Mouse (Mus musculus): Measurements from ENCODE around the gene Ano4. TPM values are rescaled to one million over a fixed set of nuclear protein-coding genes. Genes with fewer than 3 reads are reported as not detected.

The Ano4 gene
- total and polyA plus RNA-seq, 2 experiments from 2014 or later: 4.4 to 13.6 TPM

DNA sequence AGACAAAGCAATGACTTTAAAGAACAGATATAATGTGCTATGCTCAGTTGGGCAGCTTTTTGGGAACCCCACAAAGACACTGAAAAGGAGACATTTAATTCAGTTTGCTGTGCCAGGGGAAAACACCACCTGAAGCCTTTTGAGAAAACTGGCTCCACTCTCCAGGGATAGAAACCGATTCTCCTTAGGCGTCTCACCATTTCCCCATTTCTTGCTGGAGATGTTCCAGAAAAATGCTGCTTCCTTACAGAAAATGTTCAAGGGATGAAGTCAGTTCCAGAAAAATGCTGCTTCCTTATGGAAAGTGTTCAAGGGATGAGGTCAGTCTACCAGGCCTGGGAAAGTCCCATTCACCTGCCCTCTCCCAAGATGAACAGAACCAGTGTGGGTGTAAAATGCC lies 233.1 kb downstream of the Ano4 start:
- Histone ChIP-seq H3K9me3 (ENCODE audit: low read length) (no peaks in the 10 kb centered on the region), H3K4me3 (ENCODE audit: low read depth, low read length) (no peak overlapping the region), H3K27me3 (ENCODE audit: insufficient read depth, low read length) (no peaks in the 10 kb centered on the region), H3K9ac (no peak overlapping the region), H3K4me1 (ENCODE audit: insufficient read depth) (no peaks in the 10 kb centered on the region), H3K4me2 (ENCODE audit: low read depth) (no peak overlapping the region), H3K36me3 (ENCODE audit: insufficient read depth) (no peaks in the 10 kb centered on the region), H3K27ac (ENCODE audit: low read depth, low read length) (no peak overlapping the region)
- 43% methylated on average over 2 of the region's 2 CpGs for WGBS
- no peak for TF ChIP-seq CTCF (IDR thresholded peaks at IDR 0.05; ENCODE audit: low read depth)
- ATAC-seq: no peak
- peak; percentile 24 for DNase-seq

DNA sequence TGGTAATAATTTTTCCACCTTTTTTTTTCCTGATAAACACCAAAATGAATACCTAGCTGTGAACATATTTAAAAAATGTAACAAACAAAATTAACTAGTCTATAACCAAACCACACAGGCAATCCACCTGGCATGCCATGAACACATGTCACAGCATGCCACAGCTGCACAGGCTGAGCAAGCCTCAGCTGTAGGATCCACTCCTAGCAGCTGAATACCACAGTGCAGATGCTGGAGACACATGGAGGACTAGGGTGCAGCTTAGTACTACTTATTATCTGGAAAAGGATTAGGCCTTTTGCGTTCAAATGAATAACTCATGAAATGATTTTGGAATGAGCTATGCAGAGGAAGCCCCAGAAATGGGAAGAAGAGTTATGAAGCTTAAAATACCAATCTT lies 233.6 kb downstream of the Ano4 start:
- 67% methylated on average over 1 of the region's 1 CpGs for WGBS
- Histone ChIP-seq H3K9me3 (ENCODE audit: low read length) (no peaks in the 10 kb centered on the region), H3K27me3 (ENCODE audit: insufficient read depth, low read length) (no peaks in the 10 kb centered on the region), H3K27ac (ENCODE audit: low read depth, low read length) (no peak overlapping the region), H3K36me3 (ENCODE audit: insufficient read depth) (no peaks in the 10 kb centered on the region), H3K4me2 (ENCODE audit: low read depth) (no peak overlapping the region), H3K4me1 (ENCODE audit: insufficient read depth) (no peaks in the 10 kb centered on the region), H3K9ac (no peak overlapping the region), H3K4me3 (ENCODE audit: low read depth, low read length) (no peak overlapping the region)
- DNase-seq (no peak), ATAC-seq (peak; percentile 40; the same call in 1 of the 2 replicates)
- no peak for TF ChIP-seq CTCF (IDR thresholded peaks at IDR 0.05; ENCODE audit: low read depth)

DNA sequence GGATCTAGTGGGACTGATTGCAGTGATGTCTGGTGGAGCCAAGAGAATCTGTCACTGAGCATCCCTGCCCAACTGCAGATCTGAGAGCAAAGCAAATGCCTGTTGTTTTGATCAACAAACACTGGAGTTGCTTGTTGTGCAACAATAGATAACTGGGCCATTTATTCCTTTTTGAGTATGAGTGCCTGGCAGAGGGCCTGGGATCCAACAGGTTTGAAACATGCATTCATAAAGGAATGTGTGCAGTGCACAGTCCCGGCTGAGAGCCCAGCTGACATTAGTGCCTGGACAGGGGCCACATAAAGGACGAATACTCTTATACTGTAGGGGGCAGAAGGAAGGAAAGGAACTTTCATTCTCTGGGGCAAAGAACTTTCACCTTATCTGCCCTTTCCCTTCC lies 241.0 kb downstream of the Ano4 start:
- no peak for ATAC-seq
- no peak overlapping the region for H3K9ac ChIP-seq
- WGBS: 29% methylated on average over 2 of the region's 2 CpGs
- H3K4me3 ChIP-seq (ENCODE audit: low read depth, low read length): no peak overlapping the region
- no peak overlapping the region for H3K4me2 ChIP-seq (ENCODE audit: low read depth)
- no peaks in the 10 kb centered on the region for H3K36me3 ChIP-seq (ENCODE audit: insufficient read depth)
- DNase-seq: no peak
- no peaks in the 10 kb centered on the region for H3K9me3 ChIP-seq (ENCODE audit: low read length)
- H3K27me3 ChIP-seq (ENCODE audit: insufficient read depth, low read length): no peaks in the 10 kb centered on the region
- TF ChIP-seq CTCF (IDR thresholded peaks at IDR 0.05; ENCODE audit: low read depth): no peak
- H3K27ac ChIP-seq (ENCODE audit: low read depth, low read length): no peak overlapping the region
- H3K4me1 ChIP-seq (ENCODE audit: insufficient read depth): no peaks in the 10 kb centered on the region

DNA sequence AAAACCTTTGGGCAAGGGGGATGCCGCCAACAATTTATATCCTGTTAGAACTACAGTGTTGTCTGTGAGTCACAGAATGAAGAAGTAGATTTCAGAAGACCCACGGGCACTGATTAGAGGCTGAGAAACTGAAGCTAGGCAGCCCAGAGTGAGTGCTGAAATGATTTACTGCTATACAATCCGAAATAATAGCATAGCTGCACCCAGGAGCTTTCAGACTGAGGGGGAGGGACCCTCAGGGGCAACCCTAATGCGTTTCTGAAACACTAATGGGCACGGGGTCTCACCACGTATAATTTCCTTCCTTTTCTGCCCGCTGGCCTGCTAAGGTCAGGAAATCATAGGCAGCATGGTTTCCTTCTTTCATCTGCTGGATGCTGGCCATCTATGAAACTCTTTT lies 242.5 kb downstream of the Ano4 start:
- 58% methylated on average over 7 of the region's 7 CpGs for WGBS
- no peak overlapping the region for H3K4me2 ChIP-seq (ENCODE audit: low read depth)
- no peak for TF ChIP-seq CTCF (IDR thresholded peaks at IDR 0.05; ENCODE audit: low read depth)
- H3K4me3 ChIP-seq (ENCODE audit: low read depth, low read length): no peak overlapping the region
- H3K27me3 ChIP-seq (ENCODE audit: insufficient read depth, low read length): no peaks in the 10 kb centered on the region
- no peaks in the 10 kb centered on the region for H3K9me3 ChIP-seq (ENCODE audit: low read length)
- no peak for DNase-seq
- no peaks in the 10 kb centered on the region for H3K36me3 ChIP-seq (ENCODE audit: insufficient read depth)
- no peak overlapping the region for H3K27ac ChIP-seq (ENCODE audit: low read depth, low read length)
- H3K4me1 ChIP-seq (ENCODE audit: insufficient read depth): no peaks in the 10 kb centered on the region
- H3K9ac ChIP-seq: no peak overlapping the region
- ATAC-seq: no peak

DNA sequence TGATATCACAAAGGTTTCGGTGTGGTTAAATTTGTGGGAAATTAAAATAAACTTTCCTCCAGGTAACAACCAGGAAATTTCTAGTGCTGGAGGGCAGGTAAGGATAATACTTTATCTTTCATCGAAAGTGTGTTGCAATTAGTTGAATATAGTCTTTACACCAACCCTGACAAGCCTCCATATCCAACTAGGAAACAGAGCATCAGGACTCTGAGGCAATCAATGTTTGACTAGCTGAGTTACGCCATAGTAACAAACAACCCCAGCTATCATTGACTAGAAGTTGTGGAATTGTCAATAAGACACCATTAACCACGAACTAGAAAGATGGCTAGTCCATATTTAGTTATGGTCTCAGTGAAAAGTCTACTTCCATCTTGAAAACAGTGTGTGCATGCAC lies 246.4 kb downstream of the Ano4 start:
- Histone ChIP-seq H3K27ac (ENCODE audit: low read depth, low read length) (no peak overlapping the region), H3K36me3 (ENCODE audit: insufficient read depth) (no peaks in the 10 kb centered on the region), H3K27me3 (ENCODE audit: insufficient read depth, low read length) (no peaks in the 10 kb centered on the region), H3K9ac (no peak overlapping the region), H3K4me1 (ENCODE audit: insufficient read depth) (no peaks in the 10 kb centered on the region), H3K9me3 (ENCODE audit: low read length) (no peaks in the 10 kb centered on the region), H3K4me2 (ENCODE audit: low read depth) (no peak overlapping the region), H3K4me3 (ENCODE audit: low read depth, low read length) (no peak overlapping the region)
- DNase-seq (no peak), ATAC-seq (no peak)
- WGBS: 82% methylated on average over 4 of the region's 4 CpGs
- TF ChIP-seq CTCF (IDR thresholded peaks at IDR 0.05; ENCODE audit: low read depth): no peak

DNA sequence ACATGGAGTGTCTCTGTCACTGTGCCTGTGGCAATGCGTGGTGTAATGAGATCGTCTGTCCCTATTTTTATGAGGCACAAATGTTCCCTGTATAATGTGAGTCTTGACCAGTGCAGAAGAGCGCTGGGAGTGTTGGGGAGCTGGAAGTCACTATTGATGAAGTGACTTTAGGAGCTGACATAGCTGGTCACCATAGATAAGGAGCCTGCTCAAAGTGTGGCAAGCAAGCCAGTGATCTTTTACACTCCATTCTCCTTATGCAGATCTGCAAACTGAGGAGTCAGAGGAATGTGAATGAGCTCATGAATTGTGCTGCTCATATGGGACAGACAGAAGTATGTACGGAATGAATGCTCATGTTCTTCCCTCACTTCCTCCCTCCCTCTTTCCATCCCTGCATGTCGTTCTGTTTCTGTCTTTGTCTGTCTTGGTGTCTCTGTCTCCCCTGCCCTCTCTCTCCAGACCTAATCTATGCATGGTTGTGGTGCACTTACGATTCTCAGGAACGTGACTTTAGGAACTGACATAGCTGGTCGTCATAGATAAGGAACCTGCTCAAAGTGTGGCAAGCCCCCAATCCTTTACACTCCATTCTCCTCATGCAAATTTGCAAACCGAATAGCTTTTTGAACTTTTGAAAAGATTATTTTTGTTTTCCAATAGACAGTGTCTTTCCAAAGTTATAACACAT lies 252.1 kb downstream of the Ano4 start:
- TF ChIP-seq CTCF (IDR thresholded peaks at IDR 0.05; ENCODE audit: low read depth): no peak
- no peak overlapping the region for H3K9ac ChIP-seq
- no peaks in the 10 kb centered on the region for H3K27me3 ChIP-seq (ENCODE audit: insufficient read depth, low read length)
- H3K4me1 ChIP-seq (ENCODE audit: insufficient read depth): no peaks in the 10 kb centered on the region
- no peak overlapping the region for H3K27ac ChIP-seq (ENCODE audit: low read depth, low read length)
- DNase-seq (no peak), ATAC-seq (no peak)
- WGBS: 82% methylated on average over 9 of the region's 9 CpGs
- H3K4me3 ChIP-seq (ENCODE audit: low read depth, low read length): no peak overlapping the region
- H3K4me2 ChIP-seq (ENCODE audit: low read depth): no peak overlapping the region
- H3K9me3 ChIP-seq (ENCODE audit: low read length): no peaks in the 10 kb centered on the region
- no peaks in the 10 kb centered on the region for H3K36me3 ChIP-seq (ENCODE audit: insufficient read depth)

DNA sequence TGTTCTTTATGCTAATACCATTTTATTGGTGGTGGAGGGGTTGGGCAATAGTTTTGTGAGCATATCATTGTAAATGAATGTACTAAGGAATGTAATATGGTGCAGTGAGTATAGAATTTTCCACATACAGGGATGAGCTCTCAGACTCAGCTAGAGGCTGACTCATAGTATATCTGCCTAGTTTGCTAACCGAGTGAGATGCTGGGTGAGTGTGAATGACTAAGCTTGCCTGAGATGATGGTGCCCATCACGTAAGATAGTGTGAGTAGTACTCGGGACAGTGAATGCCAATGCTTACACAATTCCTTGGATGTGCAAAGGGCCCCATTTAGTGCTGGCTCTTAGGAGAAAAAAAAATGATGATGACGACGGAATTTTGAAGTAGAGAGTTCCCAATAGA lies 267.1 kb downstream of the Ano4 start:
- ATAC-seq (no peak), DNase-seq (no peak)
- H3K27ac ChIP-seq (ENCODE audit: low read depth, low read length): no peak overlapping the region
- H3K9ac ChIP-seq: no peak overlapping the region
- H3K4me3 ChIP-seq (ENCODE audit: low read depth, low read length): no peak overlapping the region
- WGBS: 89% methylated on average over 5 of the region's 5 CpGs
- no peaks in the 10 kb centered on the region for H3K36me3 ChIP-seq (ENCODE audit: insufficient read depth)
- no peaks in the 10 kb centered on the region for H3K27me3 ChIP-seq (ENCODE audit: insufficient read depth, low read length)
- no peaks in the 10 kb centered on the region for H3K4me1 ChIP-seq (ENCODE audit: insufficient read depth)
- no peak overlapping the region for H3K4me2 ChIP-seq (ENCODE audit: low read depth)
- no peak for TF ChIP-seq CTCF (IDR thresholded peaks at IDR 0.05; ENCODE audit: low read depth)
- H3K9me3 ChIP-seq (ENCODE audit: low read length): no peaks in the 10 kb centered on the region

Measured in forebrain, postnatal 0 days (tissue).